9 mouse cellular contexts compared by ENCODE assay signal in the genomic region with DNA sequence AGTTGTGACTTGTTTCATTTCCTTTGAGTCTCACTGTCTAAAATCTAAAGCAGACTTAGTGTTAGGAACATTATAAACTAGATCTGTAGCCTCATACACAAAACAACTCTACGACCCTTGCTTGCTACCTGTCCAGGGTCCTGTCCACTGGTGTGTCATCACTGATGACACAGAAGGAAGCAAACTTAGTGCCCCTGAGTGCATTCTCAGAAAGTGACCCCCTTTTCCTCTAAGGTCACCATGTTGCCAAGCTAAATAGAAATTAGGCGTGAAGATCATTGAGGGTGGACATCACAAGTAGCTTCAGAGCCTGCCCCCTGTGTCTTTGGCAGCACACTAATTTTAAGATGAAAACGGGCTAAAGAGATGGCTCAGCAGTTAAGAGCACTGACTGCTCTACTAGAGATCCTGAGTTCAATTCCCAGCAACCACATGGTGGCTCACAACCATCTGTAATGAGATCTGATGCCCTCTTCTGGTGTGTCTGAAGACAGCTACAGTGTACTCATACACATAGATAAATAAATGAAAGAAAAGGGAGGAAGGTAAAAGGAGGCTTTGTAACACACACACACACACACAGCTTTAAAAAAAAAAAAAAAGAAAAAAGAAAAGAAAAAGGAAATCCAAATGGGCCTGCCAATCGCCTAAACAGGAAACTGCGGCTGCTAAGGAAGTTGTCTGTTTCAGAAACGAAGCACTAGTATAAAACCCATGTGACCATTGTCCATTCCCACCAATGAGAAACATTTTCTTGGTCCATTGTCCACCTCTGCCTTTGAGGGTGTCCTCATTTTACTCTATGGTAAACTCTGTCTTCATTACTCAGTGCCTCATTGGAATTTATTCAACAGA. TPM values are rescaled to one million over a fixed set of nuclear protein-coding genes. Genes with fewer than 3 reads are reported as not detected.
DNase-seq lines count a peak whose midpoint lies in the region; ATAC-seq and TF ChIP-seq lines count a peak whose summit lies in the region.
"Had no signal": no experiment of that assay in that cellular context is flagged by ENCODE, and none has a peak within 500 bp of the region (broad histone marks: within the 10 kb centered on the region; RNA-seq: fewer than 3 reads in every experiment).

No protein-coding gene starts in this region.

- H3K27me3 ChIP-seq in heart, embryonic 15.5 days, result no peaks in the 10 kb centered on the region
- no peaks in the 10 kb centered on the region for H3K27me3 ChIP-seq in hindbrain, embryonic 14.5 days (ENCODE audit: control insufficient read depth, insufficient read depth, low read length)
- no peaks in the 10 kb centered on the region for H3K27me3 ChIP-seq in midbrain, embryonic 12.5 days

- no peak for ATAC-seq in heart, embryonic 15.5 days (replicated peaks; ENCODE audit: insufficient number of reproducible peaks, insufficient read depth, low FRiP score, low read depth)
- ATAC-seq in hindbrain, embryonic 14.5 days (ENCODE audit: low FRiP score), result no peak
- ATAC-seq in midbrain, embryonic 12.5 days (ENCODE audit: low FRiP score, low read depth), result no peak

- TF ChIP-seq POLR2A in bone marrow macrophage, adult 2 months (IDR thresholded peaks at IDR 0.05; ENCODE audit: borderline replicate concordance, low read depth, low read length), result no peak

- H3K9ac ChIP-seq in heart, embryonic 15.5 days, result peak overlapping the region; percentile 40
- peak overlapping the region; percentile 53 for H3K9ac ChIP-seq in hindbrain, embryonic 14.5 days
- H3K9ac ChIP-seq in midbrain, embryonic 12.5 days (replicated peaks), result peak overlapping the region; percentile 46; the same call in 1 of the 2 replicates

- DNase-seq in heart, postnatal 4 days, result no peak
- DNase-seq in hindbrain, embryonic 14.5 days (ENCODE audit: low spot score), result no peak
- no peak for DNase-seq in adipocyte (ENCODE audit: low spot score)
- no peak for DNase-seq in layer of hippocampus, adult 18-20 months (ENCODE audit: low spot score in 2 of 2)
- no peak for DNase-seq in cerebellum, adult 18-20 months

- no peak for TF ChIP-seq CTCF in bone marrow macrophage, adult 2 months (IDR thresholded peaks at IDR 0.05; ENCODE audit: low read depth, low read length)

- H3K9me3 ChIP-seq in heart, embryonic 15.5 days (replicated peaks), result no peaks in the 10 kb centered on the region
- H3K9me3 ChIP-seq in hindbrain, embryonic 14.5 days (ENCODE audit: control insufficient read depth, low read length), result no peaks in the 10 kb centered on the region
- no peaks in the 10 kb centered on the region for H3K9me3 ChIP-seq in midbrain, embryonic 12.5 days

- H3K36me3 ChIP-seq in heart, embryonic 15.5 days, result peaks cover 20% of the 10 kb centered on the region
- H3K36me3 ChIP-seq in hindbrain, embryonic 14.5 days (replicated peaks; ENCODE audit: control insufficient read depth, insufficient read depth), result peaks cover 21% of the 10 kb centered on the region
- H3K36me3 ChIP-seq in midbrain, embryonic 12.5 days, result peaks cover 20% of the 10 kb centered on the region

- peak overlapping the region; percentile 85 for H3K4me3 ChIP-seq in heart, embryonic 15.5 days
- peak overlapping the region; percentile 76 for H3K4me3 ChIP-seq in bone marrow macrophage, adult 2 months (ENCODE audit: insufficient read depth, low read length)
- peak overlapping the region; percentile 85 for H3K4me3 ChIP-seq in hindbrain, embryonic 14.5 days (replicated peaks; ENCODE audit: low read length)
- peak overlapping the region; percentile 80 for H3K4me3 ChIP-seq in midbrain, embryonic 12.5 days

- peak overlapping the region; percentile 83 for H3K27ac ChIP-seq in heart, embryonic 15.5 days
- peak overlapping the region; percentile 82 for H3K27ac ChIP-seq in bone marrow macrophage, adult 2 months (ENCODE audit: insufficient read depth, low read depth, low read length)
- H3K27ac ChIP-seq in hindbrain, embryonic 14.5 days, result 0 out of 2 replicates have a peak overlapping the region, but pooled peaks have one; percentile 45
- H3K27ac ChIP-seq in midbrain, embryonic 12.5 days (replicated peaks), result peak overlapping the region; percentile 77

- H3K4me1 ChIP-seq in heart, embryonic 15.5 days (replicated peaks), result peaks cover 14% of the 10 kb centered on the region
- H3K4me1 ChIP-seq in bone marrow macrophage, adult 2 months (ENCODE audit: control insufficient read depth, insufficient read depth, low read length), result peaks cover 15% of the 10 kb centered on the region
- peaks cover 14% of the 10 kb centered on the region for H3K4me1 ChIP-seq in hindbrain, embryonic 14.5 days (replicated peaks; ENCODE audit: control insufficient read depth, insufficient read depth, low read length)
- H3K4me1 ChIP-seq in midbrain, embryonic 12.5 days, result peaks cover 14% of the 10 kb centered on the region

- WGBS in heart, embryonic 15.5 days, result 56% methylated on average over 6 of the region's 6 CpGs
- WGBS in hindbrain, embryonic 14.5 days, result 71% methylated on average over 6 of the region's 6 CpGs
- 70% methylated on average over 6 of the region's 6 CpGs for WGBS in midbrain, embryonic 12.5 days

- peak overlapping the region; percentile 84 for H3K4me2 ChIP-seq in heart, embryonic 15.5 days
- peak overlapping the region; percentile 67 for H3K4me2 ChIP-seq in hindbrain, embryonic 14.5 days (replicated peaks)
- H3K4me2 ChIP-seq in midbrain, embryonic 12.5 days (replicated peaks), result peak overlapping the region; percentile 57

RNA-seq across cellular contexts. Expression of gene Abcf2, which starts 1.1 kb away (rescaled TPM):
- polyA plus RNA-seq in heart, embryonic 15.5 days (2015; fragmentation: Nextera tagmentation; extraction: Ambion mirVana), result 55.7 and 71.7 TPM in 2 replicates
- 10 to 100 TPM; 47.4 to 49.3 TPM for total RNA-seq in heart, postnatal 4 days (2021)
- polyA plus RNA-seq in bone marrow macrophage, adult 2 months (2012; ENCODE audit: insufficient read depth, insufficient read length, missing spikeins), result 32.7 and 34.5 TPM in 2 replicates
- 72.3 and 87.2 TPM in 2 replicates for polyA plus RNA-seq in hindbrain, embryonic 14.5 days (2014; fragmentation: Nextera tagmentation; extraction: Ambion mirVana)
- 126 TPM in 2 replicates for polyA plus RNA-seq in midbrain, embryonic 12.5 days (2016; fragmentation: Nextera tagmentation; extraction: Ambion mirVana)
- total RNA-seq in layer of hippocampus, adult 18-20 months (2021), result 10 to 100 TPM; 82.5 to 83.6 TPM

RNA-seq across cellular contexts. Expression of gene Chpf2, which starts 8.2 kb away (rescaled TPM):
- polyA plus RNA-seq in heart, embryonic 15.5 days (2015; fragmentation: Nextera tagmentation; extraction: Ambion mirVana), result 13.1 and 18.5 TPM in 2 replicates
- 10 to 100 TPM; 19.9 to 21.6 TPM for total RNA-seq in heart, postnatal 4 days (2021)
- 29.9 and 31.5 TPM in 2 replicates for polyA plus RNA-seq in bone marrow macrophage, adult 2 months (2012; ENCODE audit: insufficient read depth, insufficient read length, missing spikeins)
- 14.0 and 14.4 TPM in 2 replicates for polyA plus RNA-seq in hindbrain, embryonic 14.5 days (2014; fragmentation: Nextera tagmentation; extraction: Ambion mirVana)
- 18.3 and 22.1 TPM in 2 replicates for polyA plus RNA-seq in midbrain, embryonic 12.5 days (2016; fragmentation: Nextera tagmentation; extraction: Ambion mirVana)
- total RNA-seq in layer of hippocampus, adult 18-20 months (2021), result 10 to 100 TPM; 60.8 to 64.9 TPM

RNA-seq across cellular contexts. Expression of gene 4931409K22Rik, which starts 21.7 kb away (rescaled TPM):
- 0.09 TPM in 1 of 2 replicates, not detected in the other for polyA plus RNA-seq in heart, embryonic 15.5 days (2015; fragmentation: Nextera tagmentation; extraction: Ambion mirVana)
- not detected for total RNA-seq in heart, postnatal 4 days (2021)
- polyA plus RNA-seq in bone marrow macrophage, adult 2 months (2012; ENCODE audit: insufficient read depth, insufficient read length, missing spikeins), result not detected in 2 replicates
- polyA plus RNA-seq in hindbrain, embryonic 14.5 days (2014; fragmentation: Nextera tagmentation; extraction: Ambion mirVana), result 0.10 and 0.19 TPM in 2 replicates
- 0.06 and 0.09 TPM in 2 replicates for polyA plus RNA-seq in midbrain, embryonic 12.5 days (2016; fragmentation: Nextera tagmentation; extraction: Ambion mirVana)
- total RNA-seq in layer of hippocampus, adult 18-20 months (2021), result not detected
- total RNA-seq: gastrocnemius, adult 8-10 months had no signal

RNA-seq across cellular contexts. Expression of gene Asb10, which starts 37.6 kb away (rescaled TPM):
- polyA plus RNA-seq in heart, embryonic 15.5 days (2015; fragmentation: Nextera tagmentation; extraction: Ambion mirVana), result 7.0 and 7.4 TPM in 2 replicates
- total RNA-seq in heart, postnatal 4 days (2021), result 10 to 100 TPM; 19.8 to 23.1 TPM
- polyA plus RNA-seq in bone marrow macrophage, adult 2 months (2012; ENCODE audit: insufficient read depth, insufficient read length, missing spikeins), result 0.64 and 1.4 TPM in 2 replicates
- polyA plus RNA-seq in hindbrain, embryonic 14.5 days (2014; fragmentation: Nextera tagmentation; extraction: Ambion mirVana), result 0.22 and 0.23 TPM in 2 replicates
- 0.16 and 0.19 TPM in 2 replicates for polyA plus RNA-seq in midbrain, embryonic 12.5 days (2016; fragmentation: Nextera tagmentation; extraction: Ambion mirVana)
- under 1 TPM in 1 of 2 experiments, not detected in 1; 0.23 TPM for total RNA-seq in layer of hippocampus, adult 18-20 months (2021)

RNA-seq across cellular contexts. Expression of gene Smarcd3, which starts 45.9 kb away (rescaled TPM):
- polyA plus RNA-seq in heart, embryonic 15.5 days (2015; fragmentation: Nextera tagmentation; extraction: Ambion mirVana), result 50.9 and 57.2 TPM in 2 replicates
- 10 to 100 TPM; 89.7 to 96.9 TPM for total RNA-seq in heart, postnatal 4 days (2021)
- not detected in 2 replicates for polyA plus RNA-seq in bone marrow macrophage, adult 2 months (2012; ENCODE audit: insufficient read depth, insufficient read length, missing spikeins)
- polyA plus RNA-seq in hindbrain, embryonic 14.5 days (2014; fragmentation: Nextera tagmentation; extraction: Ambion mirVana), result 149 and 171 TPM in 2 replicates
- 108 and 120 TPM in 2 replicates for polyA plus RNA-seq in midbrain, embryonic 12.5 days (2016; fragmentation: Nextera tagmentation; extraction: Ambion mirVana)
- 10 to 100 TPM; 87.4 to 93.2 TPM for total RNA-seq in layer of hippocampus, adult 18-20 months (2021)
